ENCODE assay signal across 30 mouse cellular contexts in the genomic region with DNA sequence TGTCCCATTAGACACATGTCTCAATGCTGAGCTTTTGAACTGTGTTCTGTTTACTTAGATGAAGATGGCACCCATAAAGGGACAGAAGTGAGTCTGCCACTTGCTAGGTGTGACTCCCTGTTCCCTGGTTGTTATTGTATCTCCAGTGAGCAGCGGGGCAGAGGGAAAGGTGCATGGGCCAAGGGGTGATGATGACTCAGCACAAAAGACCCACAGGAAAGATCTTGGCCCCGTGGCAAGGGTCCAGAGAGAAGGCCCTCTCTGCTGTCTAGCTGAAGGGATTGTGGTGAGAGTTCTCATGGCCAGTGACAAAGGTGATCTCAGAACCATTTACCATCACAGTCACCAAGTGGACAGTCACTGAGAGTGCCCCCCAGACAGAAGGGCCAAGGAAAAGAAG. TPM values are rescaled to one million over a fixed set of nuclear protein-coding genes. Genes with fewer than 3 reads are reported as not detected.
DNase-seq lines count a peak whose midpoint lies in the region; TF ChIP-seq lines count a peak whose summit lies in the region.
"Had no signal": no experiment of that assay in that cellular context is flagged by ENCODE, and none has a peak within 500 bp of the region (broad histone marks: within the 10 kb centered on the region; RNA-seq: fewer than 3 reads in every experiment).

No protein-coding gene starts in this region.

- H3K4me1 ChIP-seq in spleen, adult 2 months (ENCODE audit: control insufficient read depth, insufficient read depth, insufficient read length) = peaks cover 11% of the 10 kb centered on the region; the same call in 1 of the 2 replicates
- peaks cover 41% of the 10 kb centered on the region; the same call in 1 of the 2 replicates for H3K4me1 ChIP-seq in small intestine, adult 2 months (ENCODE audit: control insufficient read depth, insufficient read depth, insufficient read length, low read length)
- peaks cover 3% of the 10 kb centered on the region; the same call in 1 of the 2 replicates for H3K4me1 ChIP-seq in cerebellum, adult 2 months (ENCODE audit: control insufficient read depth, insufficient read depth, low read length)

- no peaks in the 10 kb centered on the region for H3K36me3 ChIP-seq in spleen, adult 2 months (ENCODE audit: control insufficient read depth, insufficient read depth, low read length)
- H3K36me3 ChIP-seq in small intestine, adult 2 months (ENCODE audit: control insufficient read depth, insufficient read depth, low read length) = peaks cover 3% of the 10 kb centered on the region; the same call in 1 of the 2 replicates
- H3K36me3 ChIP-seq: embryonic facial prominence, embryonic 10.5 days; embryonic facial prominence, embryonic 13.5 days; forebrain, embryonic 12.5 days; forebrain, embryonic 15.5 days; hindbrain, embryonic 10.5 days; hindbrain, embryonic 13.5 days had no signal

- peak; percentile 84 for DNase-seq in heart, adult 11 months
- no peak for DNase-seq in heart, postnatal 25 days (ENCODE audit: low spot score)
- DNase-seq in spleen, adult 2 months (ENCODE audit: low read depth in 1 of 2, low spot score in 2 of 2) = no peak
- DNase-seq in spleen, postnatal 14 days (ENCODE audit: low spot score in 2 of 2) = no peak
- DNase-seq in cerebellum, adult 2 months = no peak
- DNase-seq: adrenal gland, adult 2 months; adrenal gland, postnatal 14 days; cerebellum, adult 11 months; cerebellum, adult 8-10 months; cerebellum, postnatal 10 days; cerebellum, postnatal 36 days; embryo, embryonic 11 days; gastrocnemius, postnatal 36 days; heart, postnatal 36 days had no signal

- intact Hi-C loops in heart, postnatal 25 days (cut with DNase I) = loop anchor here (2.0 kb wide), 1 partner anchor 17 kb away; no protein-coding TSS in a partner anchor

- peak overlapping the region; percentile 66 for H3K27ac ChIP-seq in spleen, adult 2 months (ENCODE audit: insufficient read depth, low read length)
- peak overlapping the region; percentile 54 for H3K27ac ChIP-seq in small intestine, adult 2 months (ENCODE audit: insufficient read depth, low read depth, low read length)
- no peak overlapping the region for H3K27ac ChIP-seq in cerebellum, adult 2 months (ENCODE audit: insufficient read depth, low read length)
- H3K27ac ChIP-seq: embryonic facial prominence, embryonic 10.5 days; embryonic facial prominence, embryonic 13.5 days; forebrain, embryonic 12.5 days; forebrain, embryonic 15.5 days; hindbrain, embryonic 10.5 days; hindbrain, embryonic 13.5 days had no signal

- no peak overlapping the region for H3K4me3 ChIP-seq in spleen, adult 2 months (ENCODE audit: extremely low read depth, insufficient read depth, insufficient read length)
- no peak overlapping the region for H3K4me3 ChIP-seq in small intestine, adult 2 months (ENCODE audit: low read depth, low read length)
- no peak overlapping the region for H3K4me3 ChIP-seq in cerebellum, adult 2 months (replicated peaks; ENCODE audit: insufficient read depth, low read depth, low read length)
- H3K4me3 ChIP-seq: embryonic facial prominence, embryonic 10.5 days; embryonic facial prominence, embryonic 13.5 days; erythroblast, embryonic 14.5 days; forebrain, embryonic 12.5 days; forebrain, embryonic 15.5 days; hindbrain, embryonic 10.5 days; hindbrain, embryonic 13.5 days had no signal

- H3K27me3 ChIP-seq in spleen, adult 2 months (ENCODE audit: control insufficient read depth, insufficient read depth, low read length) = 0 out of 2 replicates have a peak, but pooled peaks cover 5% of the 10 kb centered on the region
- H3K27me3 ChIP-seq in small intestine, adult 2 months (ENCODE audit: control insufficient read depth, insufficient read depth, low read length) = no peaks in the 10 kb centered on the region
- peaks cover 3% of the 10 kb centered on the region; the same call in 1 of the 2 replicates for H3K27me3 ChIP-seq in cerebellum, adult 2 months (ENCODE audit: control insufficient read depth, insufficient read depth, low read length)

- no peak for TF ChIP-seq CTCF in spleen, adult 2 months (IDR thresholded peaks at IDR 0.05; ENCODE audit: extremely low read depth, insufficient read depth, insufficient read length, insufficient replicate concordance)
- TF ChIP-seq CTCF in small intestine, adult 2 months (IDR thresholded peaks at IDR 0.05; ENCODE audit: extremely low read depth, insufficient read length, insufficient replicate concordance, low read depth, low read length) = no peak
- TF ChIP-seq CTCF in cerebellum, adult 2 months (IDR thresholded peaks at IDR 0.05; ENCODE audit: borderline replicate concordance, insufficient read depth, low read depth, low read length) = no peak

- TF ChIP-seq POLR2A in spleen, adult 2 months (IDR thresholded peaks at IDR 0.05; ENCODE audit: low read depth, low read length) = no peak
- TF ChIP-seq POLR2A in small intestine, adult 2 months (IDR thresholded peaks at IDR 0.05; ENCODE audit: low read depth, low read length) = no peak
- TF ChIP-seq POLR2A in cerebellum, adult 2 months (IDR thresholded peaks at IDR 0.05; ENCODE audit: borderline replicate concordance, insufficient read depth, low read length) = no peak

- 54% methylated on average over 2 of the region's 2 CpGs for WGBS in spleen, adult 2 months
- 50% methylated on average over 2 of the region's 2 CpGs for WGBS in small intestine, adult 2 months
- 81% methylated on average over 2 of the region's 2 CpGs for WGBS in cerebellum, adult 2 months

RNA-seq across cellular contexts. Expression of gene Slc12a7, which starts 3.0 kb away (rescaled TPM):
- total RNA-seq in heart, postnatal 25 days (2021) = 100 to 1,000 TPM; 162 to 182 TPM
- 56.2 and 60.2 TPM in 2 replicates for polyA plus RNA-seq in spleen, adult 2 months (2012; rRNA removed)
- 74.3 and 147 TPM in 2 replicates for polyA plus RNA-seq in small intestine, adult 2 months (2012; rRNA removed)
- 3.5 and 3.7 TPM in 2 replicates for polyA plus RNA-seq in cerebellum, adult 2 months (2012; rRNA removed)

RNA-seq across cellular contexts. Expression of gene Slc6a19, which starts 31.3 kb away (rescaled TPM):
- total RNA-seq in heart, postnatal 25 days (2021) = not detected
- polyA plus RNA-seq in spleen, adult 2 months (2012; rRNA removed) = 0.28 and 0.44 TPM in 2 replicates
- polyA plus RNA-seq in small intestine, adult 2 months (2012; rRNA removed) = 246 and 934 TPM in 2 replicates
- polyA plus RNA-seq in cerebellum, adult 2 months (2012; rRNA removed) = 0.57 and 0.77 TPM in 2 replicates
- total RNA-seq: gastrocnemius, adult 8-10 months; gastrocnemius, postnatal 36 days; granulocyte monocyte progenitor cell, adult 5-6 weeks; heart, adult 8-10 months; heart, postnatal 36 days; MEL had no signal
- polyA plus RNA-seq: embryonic facial prominence, embryonic 13.5 days; erythroblast, embryonic 14.5 days; heart, embryonic 11.5 days; heart, embryonic 14.5 days; heart, postnatal 0 days had no signal

RNA-seq across cellular contexts. Expression of gene Slc6a18, which starts 58.1 kb away (rescaled TPM):
- total RNA-seq in heart, postnatal 25 days (2021) = not detected
- 0.42 TPM in 1 of 2 replicates, not detected in the other for polyA plus RNA-seq in spleen, adult 2 months (2012; rRNA removed)
- polyA plus RNA-seq in small intestine, adult 2 months (2012; rRNA removed) = 0.19 and 0.81 TPM in 2 replicates
- polyA plus RNA-seq in cerebellum, adult 2 months (2012; rRNA removed) = not detected in 2 replicates
- total RNA-seq: adrenal gland, adult 2 months; adrenal gland, postnatal 14 days; gastrocnemius, postnatal 36 days; granulocyte monocyte progenitor cell, adult 5-6 weeks; heart, adult 8-10 months; heart, postnatal 36 days; MEL had no signal
- polyA plus RNA-seq: adrenal gland, adult 2 months; embryonic facial prominence, embryonic 10.5 days; embryonic facial prominence, embryonic 13.5 days; erythroblast, embryonic 14.5 days; forebrain, embryonic 12.5 days; forebrain, embryonic 15.5 days; heart, embryonic 11.5 days; heart, embryonic 14.5 days; heart, postnatal 0 days; hindbrain, embryonic 10.5 days; hindbrain, embryonic 13.5 days; hindbrain, embryonic 16.5 days had no signal

Comparison
In these comparisons a context has a peak if more than half of its experiments do, and no peak if none do; other contexts are left out.
1. RNA of gene Slc12a7, which starts 3.0 kb away (polyA plus RNA-seq): 74.3 to 147 TPM in small intestine, adult 2 months and 56.2 to 60.2 TPM in spleen, adult 2 months; 3.5 to 3.7 TPM in cerebellum, adult 2 months; every median in the first group is over 10 times any median in the second.
2. RNA of gene Slc6a19, which starts 31.3 kb away (polyA plus RNA-seq): 246 to 934 TPM in small intestine, adult 2 months; 0.57 to 0.77 TPM in cerebellum, adult 2 months and 0.28 to 0.44 TPM in spleen, adult 2 months; every median in the first group is over 100 times any median in the second.